Comparison of ENCODE assay signal across 30 mouse cellular contexts in the genomic region with DNA sequence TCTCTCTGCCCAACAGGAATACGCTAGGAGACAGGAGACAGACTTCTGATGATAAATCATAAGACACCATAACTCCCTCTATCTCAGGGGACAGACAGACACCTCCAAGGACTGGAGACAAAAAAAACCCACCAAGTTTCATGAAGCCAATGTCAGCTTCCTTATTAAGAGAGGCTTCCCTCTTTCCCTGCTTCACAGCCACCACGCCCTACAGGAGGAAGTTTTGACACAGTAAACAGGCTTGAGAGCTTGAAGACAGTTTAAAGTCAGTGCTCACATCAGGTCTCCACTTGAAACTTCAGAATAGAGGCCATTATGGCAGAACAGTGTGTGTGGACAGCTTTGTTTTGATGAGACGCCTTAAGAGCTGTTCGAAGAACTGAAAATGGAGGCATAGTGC.
DNase-seq lines count a peak whose midpoint lies in the region; ATAC-seq and TF ChIP-seq lines count a peak whose summit lies in the region.
"Had no signal": no experiment of that assay in that cellular context is flagged by ENCODE, and none has a peak within 500 bp of the region (broad histone marks: within the 10 kb centered on the region; RNA-seq: fewer than 3 reads in every experiment).

No protein-coding gene starts in this region.

- 88% methylated on average over 4 of the region's 4 CpGs for WGBS in embryonic facial prominence, embryonic 13.5 days
- 92% methylated on average over 4 of the region's 4 CpGs for WGBS in embryonic facial prominence, embryonic 10.5 days
- 93% methylated on average over 4 of the region's 4 CpGs for WGBS in midbrain, embryonic 10.5 days
- WGBS in midbrain, embryonic 16.5 days = 93% methylated on average over 4 of the region's 4 CpGs
- 89% methylated on average over 4 of the region's 4 CpGs for WGBS in intestine, postnatal 0 days

- no peak overlapping the region for H3K4me3 ChIP-seq in embryonic facial prominence, embryonic 13.5 days
- no peak overlapping the region for H3K4me3 ChIP-seq in embryonic facial prominence, embryonic 10.5 days
- no peak overlapping the region for H3K4me3 ChIP-seq in midbrain, embryonic 10.5 days
- no peak overlapping the region for H3K4me3 ChIP-seq in midbrain, embryonic 16.5 days (ENCODE audit: low read depth, low read length)
- H3K4me3 ChIP-seq in intestine, postnatal 0 days (ENCODE audit: low read depth, low read length) = no peak overlapping the region
- H3K4me3 ChIP-seq: erythroblast, embryonic 14.5 days; forebrain, embryonic 12.5 days; heart, embryonic 13.5 days; intestine, embryonic 15.5 days; liver, embryonic 15.5 days; myocyte; neural tube, embryonic 12.5 days; stomach, embryonic 15.5 days had no signal

- ATAC-seq in embryonic facial prominence, embryonic 13.5 days (ENCODE audit: insufficient number of reproducible peaks, insufficient read depth, low FRiP score, low TSS enrichment, low read depth) = no peak
- no peak for ATAC-seq in midbrain, embryonic 16.5 days
- peak; percentile 56 for ATAC-seq in granulocyte monocyte progenitor cell, adult 5-6 weeks (replicated peaks; ENCODE audit: poor library complexity, severe bottlenecking)
- no peak for ATAC-seq in erythroid progenitor cell, adult 5-6 weeks (replicated peaks; ENCODE audit: low FRiP score, poor library complexity, severe bottlenecking)
- no peak for ATAC-seq in intestine, postnatal 0 days
- ATAC-seq: forebrain, postnatal 0 days; hindbrain, postnatal 0 days; intestine, embryonic 15.5 days had no signal

- H3K27me3 ChIP-seq in embryonic facial prominence, embryonic 13.5 days = no peaks in the 10 kb centered on the region
- H3K27me3 ChIP-seq in embryonic facial prominence, embryonic 10.5 days (replicated peaks; ENCODE audit: low read depth, poor library complexity, severe bottlenecking) = no peaks in the 10 kb centered on the region
- H3K27me3 ChIP-seq in midbrain, embryonic 10.5 days (ENCODE audit: low read depth, poor library complexity, severe bottlenecking) = no peaks in the 10 kb centered on the region
- no peaks in the 10 kb centered on the region for H3K27me3 ChIP-seq in midbrain, embryonic 16.5 days (ENCODE audit: control insufficient read depth, insufficient read depth, low read depth, low read length)
- H3K27me3 ChIP-seq in intestine, postnatal 0 days (replicated peaks; ENCODE audit: control insufficient read depth, insufficient read depth, low read length) = no peaks in the 10 kb centered on the region
- H3K27me3 ChIP-seq: CH12.LX; forebrain, embryonic 12.5 days; heart, embryonic 13.5 days; intestine, embryonic 15.5 days; liver, embryonic 15.5 days; neural tube, embryonic 12.5 days; stomach, embryonic 15.5 days had no signal

- peaks cover 43% of the 10 kb centered on the region for H3K4me1 ChIP-seq in embryonic facial prominence, embryonic 13.5 days
- peaks cover 16% of the 10 kb centered on the region for H3K4me1 ChIP-seq in embryonic facial prominence, embryonic 10.5 days
- H3K4me1 ChIP-seq in midbrain, embryonic 10.5 days = peaks cover 24% of the 10 kb centered on the region
- H3K4me1 ChIP-seq in midbrain, embryonic 16.5 days (ENCODE audit: control insufficient read depth, insufficient read depth, low read length) = peaks cover 31% of the 10 kb centered on the region
- no peaks in the 10 kb centered on the region for H3K4me1 ChIP-seq in intestine, postnatal 0 days (replicated peaks; ENCODE audit: control insufficient read depth, insufficient read depth, low read length)
- H3K4me1 ChIP-seq: liver, embryonic 15.5 days; stomach, embryonic 15.5 days had no signal

- H3K36me3 ChIP-seq in embryonic facial prominence, embryonic 13.5 days = peaks cover 39% of the 10 kb centered on the region
- peaks cover 41% of the 10 kb centered on the region for H3K36me3 ChIP-seq in embryonic facial prominence, embryonic 10.5 days (replicated peaks)
- H3K36me3 ChIP-seq in midbrain, embryonic 10.5 days = peaks cover 26% of the 10 kb centered on the region
- H3K36me3 ChIP-seq in midbrain, embryonic 16.5 days (ENCODE audit: control insufficient read depth, insufficient read depth, low read length) = peaks cover 2% of the 10 kb centered on the region; the same call in 1 of the 2 replicates
- peaks cover 16% of the 10 kb centered on the region for H3K36me3 ChIP-seq in intestine, postnatal 0 days (ENCODE audit: control insufficient read depth, insufficient read depth)
- H3K36me3 ChIP-seq: liver, embryonic 15.5 days; stomach, embryonic 15.5 days had no signal

- H3K9ac ChIP-seq in embryonic facial prominence, embryonic 13.5 days = no peak overlapping the region
- H3K9ac ChIP-seq in midbrain, embryonic 16.5 days (ENCODE audit: low read depth, low read length) = no peak overlapping the region
- H3K9ac ChIP-seq in intestine, postnatal 0 days (ENCODE audit: low read depth, low read length) = no peak overlapping the region
- H3K9ac ChIP-seq: forebrain, embryonic 12.5 days; forebrain, postnatal 0 days; heart, embryonic 13.5 days; intestine, embryonic 15.5 days; liver, embryonic 15.5 days; lung, embryonic 14.5 days; neural tube, embryonic 12.5 days; stomach, embryonic 15.5 days had no signal

- peak overlapping the region; percentile 51; the same call in 1 of the 2 replicates for H3K27ac ChIP-seq in embryonic facial prominence, embryonic 13.5 days
- no peak overlapping the region for H3K27ac ChIP-seq in embryonic facial prominence, embryonic 10.5 days (replicated peaks)
- 0 out of 2 replicates have a peak overlapping the region, but pooled peaks have one; percentile 28 for H3K27ac ChIP-seq in midbrain, embryonic 10.5 days (replicated peaks)
- H3K27ac ChIP-seq in midbrain, embryonic 16.5 days (ENCODE audit: low read length) = no peak overlapping the region
- no peak overlapping the region for H3K27ac ChIP-seq in intestine, postnatal 0 days (ENCODE audit: low read depth, low read length)
- H3K27ac ChIP-seq: forebrain, embryonic 12.5 days; heart, embryonic 13.5 days; hindbrain, postnatal 0 days; intestine, embryonic 15.5 days; kidney, postnatal 0 days; liver, embryonic 15.5 days; neural tube, embryonic 12.5 days; stomach, embryonic 15.5 days had no signal

- no peak for DNase-seq in embryonic facial prominence, embryonic 10.5 days (ENCODE audit: low spot score)
- DNase-seq in midbrain, embryonic 10.5 days (ENCODE audit: low spot score) = no peak
- DNase-seq: adrenal gland, adult 8-10 months; cerebellum, adult 11-12 months; cerebellum, adult 9-11 months; embryo, embryonic 11 days; forebrain, postnatal 0 days; gastrocnemius, postnatal 10 days; heart, adult 11 months; heart, postnatal 10 days; kidney, adult 8-10 months; liver; lung, embryonic 14.5 days; right cerebral cortex, postnatal 4 days had no signal

- no peak overlapping the region for H3K4me2 ChIP-seq in embryonic facial prominence, embryonic 13.5 days
- no peak overlapping the region for H3K4me2 ChIP-seq in midbrain, embryonic 16.5 days (ENCODE audit: low read length)
- H3K4me2 ChIP-seq in intestine, postnatal 0 days (replicated peaks; ENCODE audit: low read depth) = no peak overlapping the region
- H3K4me2 ChIP-seq: forebrain, embryonic 12.5 days; heart, embryonic 13.5 days; intestine, embryonic 15.5 days; liver, embryonic 15.5 days; lung, embryonic 14.5 days; neural tube, embryonic 12.5 days; stomach, embryonic 15.5 days had no signal

- H3K9me3 ChIP-seq in embryonic facial prominence, embryonic 13.5 days = no peaks in the 10 kb centered on the region
- no peaks in the 10 kb centered on the region for H3K9me3 ChIP-seq in embryonic facial prominence, embryonic 10.5 days
- no peaks in the 10 kb centered on the region for H3K9me3 ChIP-seq in midbrain, embryonic 10.5 days (replicated peaks)
- H3K9me3 ChIP-seq in midbrain, embryonic 16.5 days (replicated peaks; ENCODE audit: control insufficient read depth, low read length, poor library complexity, severe bottlenecking) = no peaks in the 10 kb centered on the region
- H3K9me3 ChIP-seq in intestine, postnatal 0 days (ENCODE audit: control insufficient read depth) = no peaks in the 10 kb centered on the region
- H3K9me3 ChIP-seq: forebrain, embryonic 12.5 days; heart, embryonic 13.5 days; intestine, embryonic 15.5 days; liver, embryonic 15.5 days; neural tube, embryonic 12.5 days; stomach, embryonic 15.5 days had no signal

- no peak for TF ChIP-seq CTCF in intestine, postnatal 0 days (IDR thresholded peaks at IDR 0.05; ENCODE audit: low read depth)

Comparison
In these comparisons a context has a peak if more than half of its experiments do, and no peak if none do; other contexts are left out.
1. H3K27ac ChIP-seq: peak in embryonic facial prominence, embryonic 13.5 days (single experiment) and midbrain, embryonic 10.5 days (single experiment); none in embryonic facial prominence, embryonic 10.5 days (single experiment), midbrain, embryonic 16.5 days (single experiment) and intestine, postnatal 0 days (single experiment).